Mouse (Mus musculus): ENCODE measurements at regions not wholly inside any gene's neighbourhood (a gene's known extent, or its start where the extent isn't known, plus 50 kb on each side); places are given as distances from the start of the nearest gene placed in this dataset.

DNA sequence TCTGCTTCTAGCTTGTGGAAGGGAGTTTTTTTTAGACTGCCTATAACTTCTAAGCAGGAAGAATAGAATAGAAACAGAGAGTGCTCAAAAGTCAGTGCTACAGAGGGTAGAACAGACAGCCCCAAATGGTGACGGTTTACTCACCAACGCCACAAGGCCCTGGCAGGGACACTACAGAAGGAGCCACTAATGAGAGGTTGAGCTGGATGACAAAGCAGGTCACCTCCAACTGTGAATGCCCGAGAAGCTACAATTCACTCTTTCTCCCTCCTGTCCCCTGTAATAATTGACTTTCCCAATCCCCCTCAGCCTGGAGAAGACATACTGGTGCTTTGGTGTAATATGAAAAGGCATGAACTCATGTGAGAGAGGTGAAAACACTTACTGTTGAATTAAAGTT, 106.5 kb upstream of the Arl4c start:
- no peak for DNase-seq (ENCODE audit: extremely low read depth, insufficient read length, low spot score)

DNA sequence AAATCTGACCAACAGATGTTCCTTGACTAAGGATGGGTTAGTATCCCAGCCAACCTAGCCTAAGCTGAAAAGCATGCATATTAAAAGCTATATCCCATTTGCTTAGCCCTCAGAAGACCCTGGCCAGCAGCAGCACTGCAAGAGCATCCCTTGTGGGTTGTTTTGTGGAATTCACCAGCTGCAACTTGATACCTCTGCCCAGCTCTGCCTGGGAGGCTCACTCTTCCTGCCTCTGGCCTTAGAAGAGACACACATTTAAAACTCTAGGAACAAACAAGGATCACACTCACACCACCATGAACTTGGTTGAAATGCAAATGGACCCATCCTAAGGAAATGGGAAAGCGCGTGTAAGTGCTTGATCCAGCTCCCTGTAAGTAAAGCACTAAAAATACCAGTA, 107.7 kb upstream of the Arl4c start:
- no peak for DNase-seq (ENCODE audit: extremely low read depth, insufficient read length, low spot score)

DNA sequence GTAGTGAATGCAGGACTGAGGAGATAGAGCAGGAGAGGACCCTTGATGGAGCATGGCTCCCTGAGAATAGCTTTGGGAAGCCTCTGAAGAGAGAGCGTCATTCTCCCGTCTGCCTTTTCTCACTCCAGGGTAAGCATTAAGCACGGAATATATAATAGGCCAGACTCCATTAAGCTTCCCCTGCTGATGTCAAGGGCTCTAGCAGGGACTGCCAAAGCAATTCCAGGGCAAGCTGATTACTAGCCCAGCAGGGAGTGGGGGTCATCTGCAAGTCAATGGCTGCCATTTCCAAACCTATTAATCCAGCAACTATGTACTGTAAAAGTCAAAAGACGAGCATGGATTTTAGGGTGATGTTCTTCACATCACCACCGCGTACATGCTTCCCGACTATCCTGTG, 111.2 kb upstream of the Arl4c start:
- no peak for DNase-seq (ENCODE audit: extremely low read depth, insufficient read length, low spot score)

DNA sequence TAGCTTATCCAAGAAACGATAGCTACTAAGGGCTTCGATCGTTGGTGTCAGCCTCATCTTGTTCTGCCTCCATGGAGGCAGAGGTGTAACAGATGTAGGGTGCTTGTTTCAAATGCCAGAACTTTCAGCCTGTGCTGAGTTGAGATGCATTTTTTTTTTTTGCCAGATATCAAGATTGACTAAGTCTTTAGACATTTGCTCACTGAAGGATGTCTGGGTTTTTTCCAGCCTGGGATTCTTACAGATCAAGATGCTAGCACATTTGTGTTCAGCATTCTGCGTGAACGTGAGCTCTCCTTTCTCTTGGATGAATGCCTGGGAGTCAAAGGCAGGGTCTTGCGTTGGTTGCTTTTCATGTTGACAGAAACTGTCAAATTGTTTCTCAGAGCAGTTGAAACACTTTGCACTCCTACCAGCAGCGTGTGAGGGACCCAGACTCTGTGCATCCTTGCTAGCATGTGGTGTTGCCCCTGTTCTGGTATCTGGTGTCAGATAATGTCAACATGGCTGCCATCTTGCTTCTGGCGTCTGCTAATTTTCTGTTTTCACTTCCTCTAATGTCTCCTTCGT, 114.4 kb upstream of the Arl4c start:
- no peak for DNase-seq (ENCODE audit: extremely low read depth, insufficient read length, low spot score)

DNA sequence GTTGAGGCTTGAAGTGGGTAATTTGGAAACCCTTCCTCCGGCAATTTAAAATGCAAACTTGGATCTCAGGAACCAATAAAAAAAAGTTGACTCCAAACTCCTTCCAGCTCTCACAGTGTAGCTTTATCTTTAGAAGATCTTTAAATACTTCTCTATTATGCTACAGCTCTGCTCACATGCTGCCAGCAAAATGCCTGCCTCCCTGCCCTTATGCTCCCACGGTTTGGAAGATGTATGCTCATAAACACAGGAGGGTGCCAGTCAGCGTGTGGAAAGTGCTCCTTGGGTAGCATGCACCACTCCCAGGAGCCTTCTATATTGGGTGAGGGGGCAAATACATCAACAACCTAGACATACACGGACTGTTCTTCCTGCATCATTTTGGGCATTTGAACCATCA, 123.2 kb upstream of the Arl4c start:
- no peak for DNase-seq (ENCODE audit: extremely low read depth, insufficient read length, low spot score)

DNA sequence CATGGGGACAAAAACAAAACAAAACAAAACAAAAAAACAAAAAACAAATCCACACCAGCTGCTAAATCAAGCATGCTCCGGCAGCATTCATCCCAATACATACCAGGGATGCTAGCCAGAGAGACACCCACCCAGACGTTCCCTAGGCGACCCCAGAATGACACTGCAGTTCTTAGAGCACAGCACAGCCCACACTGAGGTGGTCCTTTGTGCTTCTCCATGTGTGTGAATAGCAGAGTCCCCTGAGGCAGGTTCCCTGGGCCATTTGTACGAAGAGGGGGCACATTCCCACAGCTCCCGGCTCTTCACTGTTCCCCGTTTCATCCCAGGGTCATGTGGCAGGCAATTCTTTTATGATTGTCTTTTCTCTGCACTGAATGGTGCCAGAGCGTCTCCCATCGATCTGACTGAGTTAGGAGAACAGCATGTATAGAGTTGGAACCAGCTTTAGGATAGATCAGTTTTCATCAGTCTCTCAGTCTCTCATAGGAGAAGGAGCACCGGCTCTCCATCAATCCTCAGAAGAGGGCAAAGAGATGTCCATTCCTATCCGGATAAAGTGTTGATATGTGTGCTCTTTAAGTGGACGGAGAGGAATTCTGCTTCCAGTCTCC, 136.7 kb upstream of the Arl4c start:
- DNase-seq (ENCODE audit: extremely low read depth, insufficient read length, low spot score): no peak

DNA sequence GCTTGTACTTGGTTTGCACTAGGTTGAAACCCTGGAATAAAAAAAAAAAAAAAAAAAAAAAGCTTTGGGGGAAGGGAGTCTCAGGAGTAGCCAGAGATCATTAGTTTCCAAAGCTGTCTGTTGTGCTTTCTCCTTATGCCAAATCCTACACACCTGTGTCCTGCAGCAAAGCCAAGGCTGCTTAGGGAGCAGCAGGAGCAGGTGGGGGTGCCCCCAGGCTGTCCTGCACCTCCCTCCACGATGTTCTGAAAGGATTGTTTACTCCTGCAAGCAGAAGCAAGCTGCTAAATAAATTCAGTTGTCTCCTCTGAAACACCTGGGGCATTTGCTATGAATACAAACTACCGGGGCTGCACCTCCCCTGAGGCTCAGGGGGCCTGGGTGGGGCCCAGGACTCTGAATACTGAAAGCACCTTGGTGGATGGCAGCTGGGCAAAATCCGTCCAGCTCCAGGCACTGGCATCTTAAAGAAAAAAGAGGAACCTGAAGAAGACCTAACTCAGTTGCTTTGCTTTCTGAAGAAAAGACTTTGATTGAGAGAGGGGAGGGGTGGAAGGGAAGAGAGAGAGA, 137.5 kb upstream of the Arl4c start:
- no peak for DNase-seq (ENCODE audit: extremely low read depth, insufficient read length, low spot score)

- no peak for DNase-seq (ENCODE audit: extremely low read depth, insufficient read length, low spot score)
Measured at GRCm38 (mm10) chr1:88839977-88840628, 138.1 kb upstream of the Arl4c start.

DNA sequence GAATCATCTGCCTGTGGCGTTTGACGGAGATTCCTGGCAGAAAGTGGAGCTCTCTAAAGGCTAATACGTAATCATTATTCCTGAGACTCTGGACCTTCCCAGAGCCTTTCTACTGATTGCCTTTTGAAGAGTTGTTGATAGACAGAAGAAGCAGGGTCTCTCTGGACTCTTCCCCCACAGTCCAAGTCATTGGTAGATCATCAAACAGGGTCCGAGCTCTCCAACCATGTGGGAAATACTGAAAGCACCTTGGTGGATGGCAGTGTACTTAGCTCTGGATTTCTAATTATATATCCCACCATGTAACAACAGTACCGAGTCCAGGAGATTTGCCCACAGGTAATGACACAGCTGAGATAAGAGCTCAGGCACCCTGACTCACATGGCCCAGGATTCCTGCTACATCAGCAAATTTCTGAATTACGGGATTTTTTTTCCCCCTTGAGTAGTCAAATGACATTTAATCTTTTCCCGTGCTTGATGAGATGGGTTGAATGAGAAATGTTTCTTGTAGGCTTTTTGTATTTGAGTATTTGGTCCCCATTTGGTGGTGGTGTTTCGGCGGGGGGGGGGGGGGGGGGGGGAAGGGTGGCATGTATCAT, 139.1 kb upstream of the Arl4c start:
- DNase-seq (ENCODE audit: extremely low read depth, insufficient read length, low spot score): no peak

- DNase-seq (ENCODE audit: extremely low read depth, insufficient read length, low spot score): no peak
Measured at GRCm38 (mm10) chr1:88847333-88848091, 145.5 kb upstream of the Arl4c start.

- DNase-seq (ENCODE audit: extremely low read depth, insufficient read length, low spot score): no peak
Measured at GRCm38 (mm10) chr1:88848246-88848645, 146.2 kb upstream of the Arl4c start.

- DNase-seq (ENCODE audit: extremely low read depth, insufficient read length, low spot score): no peak
Measured at GRCm38 (mm10) chr1:88849421-88849820, 147.4 kb upstream of the Arl4c start.

GRCm38 (mm10) chr1:88851931-88852330, 149.9 kb upstream of the Arl4c start:
- DNase-seq (ENCODE audit: extremely low read depth, insufficient read length, low spot score): no peak

DNA sequence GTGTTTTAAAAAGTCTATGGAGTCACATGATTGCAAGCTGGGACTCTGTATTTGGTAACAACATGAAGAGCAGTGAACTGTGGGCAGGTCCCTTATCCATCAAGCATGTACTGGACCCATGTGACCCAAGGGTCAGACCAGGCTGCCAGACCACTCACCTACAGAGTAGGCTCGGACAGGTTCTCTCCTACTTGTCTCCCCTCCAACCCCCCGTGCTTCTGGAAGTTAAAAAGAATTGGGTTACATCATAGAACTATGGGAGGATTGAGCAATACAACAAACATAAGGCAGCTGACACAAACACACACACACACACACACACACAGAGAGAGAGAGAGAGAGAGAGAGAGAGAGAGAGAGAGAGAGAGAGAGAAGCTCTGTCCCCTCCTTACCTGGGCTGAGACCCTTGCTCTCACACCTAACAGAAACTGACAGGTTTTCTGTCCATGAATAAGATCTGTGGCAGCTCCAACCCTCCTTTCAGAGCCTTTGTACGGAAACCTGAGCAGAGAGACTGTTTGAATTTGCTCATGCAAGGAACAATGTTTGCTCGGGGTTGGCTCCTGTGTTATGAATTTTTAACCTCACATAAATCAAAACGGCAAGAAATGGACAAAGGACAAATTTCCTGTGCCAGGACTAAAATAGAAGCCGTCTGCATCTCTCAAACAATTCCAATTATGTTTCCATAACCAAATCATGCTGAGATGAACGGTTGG, 159.0 kb upstream of the Arl4c start:
- no peak for DNase-seq (ENCODE audit: extremely low read depth, insufficient read length, low spot score)

- no peak for DNase-seq (ENCODE audit: extremely low read depth, insufficient read length, low spot score)
Measured at GRCm38 (mm10) chr1:88861590-88861935, 159.5 kb upstream of the Arl4c start.

- no peak for DNase-seq (ENCODE audit: extremely low read depth, insufficient read length, low spot score)
Measured at GRCm38 (mm10) chr1:88865436-88865835, 163.4 kb upstream of the Arl4c start.

DNA sequence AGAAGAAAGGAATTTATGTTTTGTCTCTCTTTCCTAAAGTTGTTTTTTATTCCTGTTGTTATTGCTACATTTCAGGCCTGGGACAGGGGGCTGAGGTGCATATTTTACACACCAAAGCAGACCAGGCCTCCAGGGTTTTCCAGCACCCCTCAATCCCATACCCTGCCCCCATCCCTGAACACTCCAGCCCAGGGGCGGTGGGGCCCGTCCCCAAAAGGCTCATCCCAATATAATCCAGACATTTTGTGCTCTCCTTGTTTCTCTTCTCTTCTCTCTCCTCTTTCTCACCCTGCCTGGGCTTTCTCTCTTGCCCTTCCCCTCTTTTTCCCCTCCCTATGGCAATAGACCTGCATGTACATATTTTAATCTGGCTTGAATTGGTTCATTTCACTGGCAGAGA, 164.6 kb upstream of the Arl4c start:
- no peak for DNase-seq (ENCODE audit: extremely low read depth, insufficient read length, low spot score)

- no peak for DNase-seq (ENCODE audit: extremely low read depth, insufficient read length, low spot score)
Measured at GRCm38 (mm10) chr1:88867138-88867537, 165.1 kb upstream of the Arl4c start.

- peak; percentile 43 for DNase-seq (ENCODE audit: extremely low read depth, insufficient read length, low spot score)
Measured at GRCm38 (mm10) chr1:88869885-88870284, 167.9 kb upstream of the Arl4c start.

DNA sequence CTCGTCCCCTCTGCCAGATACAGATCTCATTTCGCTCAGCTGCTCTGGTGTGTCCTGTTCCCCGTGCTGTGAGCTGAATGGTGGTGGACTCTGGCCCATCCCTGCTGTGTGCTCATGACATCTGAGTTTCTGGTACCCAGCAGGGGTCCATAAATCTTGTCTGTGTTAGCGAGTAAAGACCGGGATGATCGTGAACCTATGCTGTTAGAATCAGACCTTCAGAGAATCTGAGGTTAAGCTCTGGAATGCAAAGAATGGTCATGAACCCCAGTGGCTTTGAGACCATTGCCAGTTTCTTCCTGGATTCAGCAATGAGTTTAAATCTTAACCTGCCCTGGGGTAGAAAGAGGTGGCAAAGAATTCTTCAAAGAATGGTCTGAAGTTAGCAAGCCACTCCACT, 173.3 kb upstream of the Arl4c start:
- DNase-seq (ENCODE audit: extremely low read depth, insufficient read length, low spot score): peak; percentile 48
